Mouse (Mus musculus) olfactory bulb, adult 2 months (tissue): Measurements from ENCODE around the gene H2-Oa.

Source experiments
- CTCF ChIP-seq: fragments of 200-500 bp; IDR thresholded peaks from 2 replicates; pipeline ENCODE4 v1.5.1; 2012; ENCODE audit warnings: low read depth, mild to moderate bottlenecking, low read length, moderate library complexity; ENCODE audit not compliant: insufficient read depth
- POLR2A ChIP-seq: fragments of 200-500 bp; IDR thresholded peaks from 2 replicates; pipeline ENCODE4 v1.6.1; 2012; ENCODE audit warnings: mild to moderate bottlenecking, low read depth, low read length, moderate library complexity; ENCODE audit not compliant: insufficient read depth

GRCm38 (mm10) chr17:34097272-34097671, 5.1 kb downstream of the H2-Oa start:
- no peak for TF ChIP-seq CTCF
- TF ChIP-seq POLR2A: no peak
